Mouse (Mus musculus) neural tube, embryonic 14.5 days (tissue): ENCODE data around the gene Sgms1. TPM values are rescaled to one million over a fixed set of nuclear protein-coding genes. Genes with fewer than 3 reads are reported as not detected.
"Not testable (repeated sequence)": the region's sequence is repeated elsewhere in the genome, so short reads cannot be mapped to it uniquely, and the experiment has no call there.

Source experiments
- ATAC-seq: fragments of 200-750 bp; cut with Nextera tagmentation; 2 replicates; pipeline ENCODE4 v1.8.0; 2017; ENCODE audit warnings: low read depth, mild to moderate bottlenecking, moderate TSS enrichment, moderate library complexity
- H3K27ac ChIP-seq: fragments of 300-500 bp; sonication (generic); 2 replicates; pipeline ENCODE4 v1.5.1; 2014; ENCODE audit warnings: low read depth, mild to moderate bottlenecking, control low read depth, low read length, moderate library complexity, mixed read lengths
- H3K27me3 ChIP-seq: fragments of 300-500 bp; sonication (generic); 2 replicates; pipeline ENCODE4 v1.6.1; 2014; ENCODE audit warnings: low read length; ENCODE audit not compliant: control insufficient read depth, insufficient read depth
- H3K36me3 ChIP-seq: fragments of 300-500 bp; sonication (generic); 2 replicates; pipeline ENCODE4 v1.6.1; 2014; ENCODE audit warnings: low read length, mixed read lengths; ENCODE audit not compliant: control insufficient read depth, insufficient read depth
- H3K4me1 ChIP-seq: fragments of 300-500 bp; sonication (generic); 2 replicates; pipeline ENCODE4 v1.6.1; 2014; ENCODE audit warnings: low read length; ENCODE audit not compliant: control insufficient read depth, insufficient read depth
- H3K4me2 ChIP-seq: fragments of 300-500 bp; sonication (generic); 2 replicates; pipeline ENCODE4 v1.6.1; 2014; ENCODE audit warnings: mild to moderate bottlenecking, low read depth, low read length, control low read depth
- H3K4me3 ChIP-seq: fragments of 300-500 bp; sonication (generic); 2 replicates; pipeline ENCODE4 v1.5.1; 2014; ENCODE audit warnings: low read depth, low read length, control low read depth, mixed read lengths
- H3K9ac ChIP-seq: fragments of 300-500 bp; sonication (generic); replicated peaks from 2 replicates; pipeline ENCODE4 v1.6.1; 2014; ENCODE audit warnings: low read depth, mild to moderate bottlenecking, control low read depth, low read length, mixed read lengths
- H3K9me3 ChIP-seq: fragments of 300-500 bp; sonication (generic); 2 replicates; pipeline ENCODE4 v1.6.1; 2016; ENCODE audit warnings: low read length; ENCODE audit not compliant: control insufficient read depth
- WGBS: fragments of 180-500 bp; shearing (Covaris S2); extraction: QIAGEN DNeasy Blood & Tissue Kit; methylation state at CpG from one replicate; pipeline ENCODE4 v1.1.7; 2014; 5-methylcytosine and 5-hydroxymethylcytosine counted together
- polyA plus RNA-seq: library from polyadenylated mRNA; unstranded; fragments of >200 nt; fragmentation: Nextera tagmentation; extraction: Ambion mirVana; gene quantifications from 2 replicates; pipeline ENCODE4 v1.2.1, GENCODE M21; 2014

Sgms1 gene
- polyA plus RNA-seq, 1 experiment from 2014 or later, result 19.2 TPM

DNA sequence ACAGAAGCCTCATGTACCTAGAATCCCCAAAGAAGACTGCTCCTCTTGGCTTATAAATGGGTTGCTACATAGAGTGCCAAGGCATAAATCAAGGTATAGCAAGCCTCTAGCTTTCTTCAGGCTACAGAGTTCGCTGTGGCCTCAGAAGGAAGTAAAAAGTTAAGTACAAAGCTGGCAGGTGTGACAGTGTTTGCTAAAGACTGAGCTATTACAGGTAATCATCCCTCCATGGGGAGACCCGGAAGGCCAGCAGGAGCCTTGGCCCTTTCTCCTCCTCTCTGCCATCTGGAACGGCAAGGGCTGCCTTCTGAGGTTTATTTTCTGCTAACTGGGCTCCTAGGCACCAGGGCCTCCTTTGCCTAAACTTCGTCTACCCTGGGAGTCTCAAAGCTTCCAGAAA is 285.3 kb downstream of the Sgms1 start:
- WGBS, result 63% methylated on average over 4 of the region's 4 CpGs
- no peak for ATAC-seq

DNA sequence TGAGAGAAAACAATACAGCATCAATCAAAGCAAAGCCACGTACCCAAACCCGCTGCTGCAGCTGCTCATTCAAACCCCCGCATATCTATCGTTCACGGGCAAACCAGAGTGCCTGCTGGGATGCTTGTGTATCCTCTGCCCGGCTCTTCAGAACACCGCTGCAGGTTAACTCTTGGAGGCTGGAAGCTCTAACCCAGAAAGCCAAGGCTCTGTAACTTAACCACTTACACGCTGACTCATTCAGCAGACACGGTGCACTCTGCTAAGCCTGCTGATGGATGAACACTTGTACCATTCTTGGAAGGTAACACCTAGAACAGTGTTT is 286.6 kb downstream of the Sgms1 start:
- ATAC-seq, result peak; percentile 75
- Histone ChIP-seq H3K27ac (peak overlapping the region; percentile 16), H3K4me1 (peaks cover 6% of the 10 kb centered on the region; the same call in 1 of the 2 replicates), H3K4me3 (peak overlapping the region; percentile 37), H3K36me3 (no peaks in the 10 kb centered on the region), H3K27me3 (no peaks in the 10 kb centered on the region), H3K9ac (peak overlapping the region; percentile 51), H3K9me3 (no peaks in the 10 kb centered on the region), H3K4me2 (peak overlapping the region; percentile 56)
- 3% methylated on average over 9 of the region's 9 CpGs for WGBS

More for the DNA sequence above, 285.3 kb downstream of the Sgms1 start:
- peaks cover 6% of the 10 kb centered on the region; the same call in 1 of the 2 replicates for H3K4me1 ChIP-seq
- H3K27ac ChIP-seq, result no peak overlapping the region
- no peaks in the 10 kb centered on the region for H3K36me3 ChIP-seq
- no peak overlapping the region for H3K4me3 ChIP-seq
- H3K9me3 ChIP-seq, result no peaks in the 10 kb centered on the region
- no peaks in the 10 kb centered on the region for H3K27me3 ChIP-seq
- H3K9ac ChIP-seq, result no peak overlapping the region
- H3K4me2 ChIP-seq, result no peak overlapping the region

DNA sequence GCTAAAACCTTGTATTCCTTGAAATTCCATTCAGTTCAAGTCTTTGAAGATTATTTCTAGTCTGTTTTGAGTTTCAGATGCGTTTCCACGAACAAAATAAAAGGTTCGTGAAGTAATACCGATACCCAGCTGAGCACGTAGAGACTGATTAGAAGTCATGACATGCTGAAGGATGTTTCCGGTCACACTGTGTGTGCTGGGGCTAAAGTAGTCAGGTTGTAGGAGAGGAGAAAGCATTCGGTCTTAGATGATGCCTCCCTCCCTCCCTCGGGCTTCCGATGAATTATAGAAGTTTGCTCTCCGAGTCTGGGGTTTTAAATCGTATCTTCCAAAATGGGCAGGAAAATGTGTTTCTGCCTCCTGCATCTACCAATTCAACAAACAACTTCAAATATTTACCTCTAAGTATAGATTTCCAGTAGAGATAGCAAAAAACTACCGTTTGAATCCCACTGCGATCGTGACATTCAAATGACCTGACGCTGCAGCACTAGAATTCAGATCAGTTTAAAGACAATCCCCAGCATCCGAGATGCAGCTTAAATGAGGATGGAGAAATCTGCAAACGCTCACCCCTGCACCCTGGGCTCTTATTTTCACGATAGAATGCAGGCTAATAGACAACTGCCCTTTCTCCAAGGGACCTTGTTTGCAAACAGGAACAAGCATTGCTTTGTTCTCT is 287.1 kb downstream of the Sgms1 start:
- Histone ChIP-seq H3K4me2 (peak overlapping the region; percentile 56), H3K27ac (peak overlapping the region; percentile 16), H3K4me3 (peak overlapping the region; percentile 37), H3K4me1 (peaks cover 6% of the 10 kb centered on the region; the same call in 1 of the 2 replicates), H3K9ac (peak overlapping the region; percentile 51), H3K27me3 (no peaks in the 10 kb centered on the region), H3K36me3 (no peaks in the 10 kb centered on the region), H3K9me3 (no peaks in the 10 kb centered on the region)
- ATAC-seq, result no peak
- WGBS, result 22% methylated on average over 18 of the region's 18 CpGs

DNA sequence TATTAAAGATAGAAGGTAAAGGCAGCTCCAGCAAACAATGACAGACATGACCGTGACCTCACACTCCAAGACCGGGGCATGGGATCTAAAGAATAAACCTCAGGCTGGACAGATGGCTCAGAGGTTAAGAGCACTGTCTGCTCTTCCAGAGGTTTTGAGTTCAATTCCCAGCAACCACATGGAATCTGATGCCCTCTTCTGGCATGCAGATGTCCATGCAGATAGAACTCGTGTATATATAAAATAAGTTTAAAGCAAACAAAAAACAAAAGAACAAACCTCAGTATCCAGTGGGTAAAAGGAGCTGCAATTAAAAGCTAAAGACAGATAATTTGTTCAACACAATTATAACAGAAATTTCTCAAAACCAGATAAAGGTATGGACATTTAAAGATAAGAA is 290.9 kb downstream of the Sgms1 start:
- no peak overlapping the region for H3K9ac ChIP-seq
- 79% methylated on average over 3 of the region's 3 CpGs for WGBS
- H3K36me3 ChIP-seq, result no peaks in the 10 kb centered on the region
- no peak overlapping the region for H3K27ac ChIP-seq
- no peak overlapping the region for H3K4me3 ChIP-seq
- H3K4me2 ChIP-seq, result no peak overlapping the region
- ATAC-seq, result no peak
- peaks cover 6% of the 10 kb centered on the region; the same call in 1 of the 2 replicates for H3K4me1 ChIP-seq
- H3K9me3 ChIP-seq, result no peaks in the 10 kb centered on the region
- no peaks in the 10 kb centered on the region for H3K27me3 ChIP-seq

DNA sequence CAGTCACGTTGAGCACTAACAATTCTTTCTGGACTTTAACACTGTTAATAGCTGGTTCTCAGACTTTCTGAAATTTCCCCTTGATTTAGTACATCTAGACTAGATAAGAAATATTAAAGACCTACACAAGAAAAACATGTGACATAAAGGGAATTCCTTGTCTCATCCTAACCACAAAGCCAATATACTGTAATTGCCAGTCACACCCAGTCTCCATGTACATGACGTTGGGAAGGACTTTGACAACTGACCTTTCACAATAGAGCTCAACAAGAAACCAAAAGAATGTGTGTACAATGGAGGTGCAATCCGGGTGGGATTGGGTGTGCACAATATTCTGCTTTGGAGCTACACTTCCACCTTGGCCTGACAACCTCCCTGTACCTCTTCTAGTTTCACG is 297.2 kb downstream of the Sgms1 start:
- H3K4me1 ChIP-seq, result no peaks in the 10 kb centered on the region
- no peaks in the 10 kb centered on the region for H3K9me3 ChIP-seq
- H3K36me3 ChIP-seq, result no peaks in the 10 kb centered on the region
- H3K4me3 ChIP-seq, result no peak overlapping the region
- H3K4me2 ChIP-seq, result no peak overlapping the region
- no peak overlapping the region for H3K27ac ChIP-seq
- WGBS, result 90% methylated on average over 4 of the region's 4 CpGs
- no peak for ATAC-seq
- no peak overlapping the region for H3K9ac ChIP-seq
- no peaks in the 10 kb centered on the region for H3K27me3 ChIP-seq

DNA sequence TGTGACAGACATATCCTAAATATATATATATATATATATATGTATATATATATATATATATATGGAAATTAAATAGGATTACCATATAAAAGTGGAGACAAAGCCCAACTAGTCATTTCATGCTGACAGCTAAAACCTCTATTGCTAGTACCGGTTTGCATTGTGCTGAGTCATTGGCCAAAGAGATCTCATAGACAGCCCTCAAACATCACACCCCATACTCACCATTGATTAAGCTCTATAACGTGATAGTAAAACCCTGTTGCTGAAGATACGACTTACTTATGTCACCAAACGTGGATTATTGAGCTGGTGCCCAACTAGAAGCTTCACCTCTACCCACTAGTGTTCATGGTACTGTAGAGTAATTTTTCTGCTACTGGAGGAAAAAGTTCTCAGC is 298.7 kb downstream of the Sgms1 start:
- Histone ChIP-seq H3K27ac (no peak overlapping the region), H3K27me3 (no peaks in the 10 kb centered on the region), H3K4me1 (no peaks in the 10 kb centered on the region), H3K9me3 (no peaks in the 10 kb centered on the region), H3K36me3 (no peaks in the 10 kb centered on the region), H3K9ac (no peak overlapping the region), H3K4me2 (no peak overlapping the region), H3K4me3 (no peak overlapping the region)
- 89% methylated on average over 4 of the region's 4 CpGs for WGBS
- ATAC-seq, result no peak

DNA sequence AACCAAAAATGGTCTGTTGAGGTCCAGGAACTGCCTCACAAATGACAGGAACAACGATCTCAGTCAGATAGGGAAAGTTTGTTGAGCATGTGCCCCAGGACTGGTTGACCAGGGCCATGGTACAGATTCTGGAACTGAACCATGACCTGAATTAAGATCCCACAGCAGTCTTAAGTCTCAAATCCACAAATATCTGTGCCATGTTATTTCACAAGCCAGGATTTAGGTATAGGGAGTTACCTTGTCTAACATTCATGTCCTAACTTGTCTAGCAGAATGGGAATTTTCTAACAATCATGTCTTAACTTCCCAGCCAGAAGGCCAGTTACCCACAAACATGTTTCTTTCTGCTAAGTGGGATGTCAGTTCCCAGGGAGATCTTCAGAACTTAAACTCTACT is 300.9 kb downstream of the Sgms1 start:
- Histone ChIP-seq H3K4me1 (no peaks in the 10 kb centered on the region), H3K36me3 (no peaks in the 10 kb centered on the region), H3K27me3 (no peaks in the 10 kb centered on the region), H3K27ac (no peak overlapping the region), H3K4me2 (no peak overlapping the region), H3K9ac (no peak overlapping the region), H3K4me3 (no peak overlapping the region), H3K9me3 (no peaks in the 10 kb centered on the region)
- whole genome bisulfite sequencing, result 89% methylated on average over 1 of the region's 1 CpGs
- ATAC-seq, result no peak

DNA sequence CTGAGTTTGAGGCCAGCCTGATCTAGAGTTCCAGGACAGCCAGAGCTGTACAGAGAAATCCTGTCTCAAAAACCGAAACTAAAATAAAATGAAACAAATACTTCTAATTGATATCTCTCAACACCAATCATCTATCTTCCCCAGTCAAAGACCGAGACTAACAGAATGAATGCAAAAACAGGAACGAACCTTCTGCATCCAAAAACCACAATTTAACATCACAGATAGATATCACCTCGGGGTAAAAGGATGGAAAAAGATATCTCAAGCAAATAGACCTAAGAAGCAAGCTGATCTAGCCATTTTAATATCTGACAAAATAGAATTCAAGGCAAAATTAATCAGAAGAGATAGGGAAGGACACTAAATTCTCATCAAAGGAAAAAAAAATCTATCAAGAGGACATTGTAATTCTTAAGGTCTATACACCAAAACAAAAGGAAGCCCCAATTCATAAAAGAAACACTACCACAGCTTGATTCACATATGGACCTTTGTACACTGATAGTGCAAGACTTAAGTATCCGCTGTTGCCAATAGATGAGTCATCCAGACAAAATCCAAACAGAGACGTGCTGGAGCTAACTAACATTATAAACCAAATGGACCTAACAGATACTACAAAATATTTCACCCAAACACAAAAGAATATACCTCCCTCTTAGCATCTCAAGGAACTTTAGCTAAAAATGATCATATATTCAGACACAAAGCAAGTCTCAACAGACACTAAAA is 301.6 kb downstream of the Sgms1 start:
- H3K4me1 ChIP-seq, result no peaks in the 10 kb centered on the region
- no peak overlapping the region for H3K4me3 ChIP-seq
- no peaks in the 10 kb centered on the region for H3K9me3 ChIP-seq
- H3K9ac ChIP-seq, result no peak overlapping the region
- no peak for ATAC-seq
- no peaks in the 10 kb centered on the region for H3K36me3 ChIP-seq
- no peak overlapping the region for H3K27ac ChIP-seq
- no peaks in the 10 kb centered on the region for H3K27me3 ChIP-seq
- 91% methylated on average over 6 of the region's 6 CpGs for WGBS
- no peak overlapping the region for H3K4me2 ChIP-seq

DNA sequence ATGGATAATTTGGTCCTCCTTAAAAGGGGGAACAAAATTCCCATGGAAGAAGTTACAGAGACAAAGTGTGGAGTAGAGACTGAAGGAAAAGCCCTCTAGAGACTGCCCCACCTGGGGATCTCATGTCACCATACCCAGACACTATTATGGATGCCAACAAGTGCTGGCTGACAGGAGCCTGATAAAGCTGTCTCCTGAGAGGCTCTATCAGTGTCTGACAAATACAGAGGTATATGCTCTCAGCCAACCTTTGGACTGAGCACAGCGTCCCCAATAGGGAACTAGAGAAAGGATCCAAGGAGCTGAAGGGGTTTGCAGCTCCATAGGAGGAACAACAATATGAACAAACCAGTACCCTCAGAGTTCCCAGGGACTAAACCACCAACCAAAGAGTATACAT is 304.7 kb downstream of the Sgms1 start:
- not testable (repeated sequence) for H3K27me3 ChIP-seq, H3K36me3 ChIP-seq, ATAC-seq, H3K9ac ChIP-seq, H3K4me2 ChIP-seq, H3K27ac ChIP-seq, H3K4me3 ChIP-seq, H3K9me3 ChIP-seq, H3K4me1 ChIP-seq
- 95% methylated on average over 1 of the region's 1 CpGs for WGBS
